Mouse (Mus musculus): ENCODE measurements around the gene Vmn2r71. TPM values are rescaled to one million over a fixed set of nuclear protein-coding genes. Genes with fewer than 3 reads are reported as not detected.

Gene Vmn2r71
- polyA plus RNA-seq (2014; fragmentation: Illumina TruSeq; extraction: RNeasy Lipid Tissue Mini Kit (QIAGEN cat#74804); ENCODE audit: insufficient read depth, low read depth, low replicate concordance): not detected

GRCm38 (mm10) chr7:85562787-85563186 is at the start of gene Vmn2r71:
Gene Vmn2r71, plus strand, starts transcription at chr7:85563087.

DNA sequence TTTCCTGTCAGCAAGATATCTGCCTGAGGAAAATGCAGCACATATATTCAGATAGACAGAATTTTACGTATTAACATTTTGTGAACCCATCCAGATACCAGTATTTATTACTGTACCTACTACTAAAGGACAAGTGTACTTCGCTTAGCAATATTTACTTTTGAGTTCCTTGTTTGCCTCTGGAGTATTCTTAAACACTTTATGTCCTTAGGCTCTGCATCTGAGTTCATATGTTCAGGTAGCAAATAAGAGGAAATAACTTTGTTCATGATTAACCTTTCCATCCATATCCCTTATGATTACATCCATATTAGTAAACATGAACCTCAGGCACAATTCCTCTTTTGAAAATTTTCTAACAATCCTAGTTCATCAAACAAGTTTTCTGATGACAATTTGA is 6.2 kb downstream of the Vmn2r71 start, which contains the start of gene Vmn2r70:
Gene Vmn2r70 (minus strand): TSS at position 101 of the 400 bp plus-strand sequence.

Other genes starting within 250 kb of the Vmn2r71 start
- not detected for gene Vmn2r69, start 147.2 kb upstream of the Vmn2r71 start, polyA plus RNA-seq (2014; fragmentation: Illumina TruSeq; extraction: RNeasy Lipid Tissue Mini Kit (QIAGEN cat#74804); ENCODE audit: insufficient read depth, low read depth, low replicate concordance)
- gene Vmn2r70, start 6.1 kb downstream of the Vmn2r71 start, polyA plus RNA-seq (2014; fragmentation: Illumina TruSeq; extraction: RNeasy Lipid Tissue Mini Kit (QIAGEN cat#74804); ENCODE audit: insufficient read depth, low read depth, low replicate concordance): not detected
- gene Vmn2r72, start 192.0 kb downstream of the Vmn2r71 start, polyA plus RNA-seq (2014; fragmentation: Illumina TruSeq; extraction: RNeasy Lipid Tissue Mini Kit (QIAGEN cat#74804); ENCODE audit: insufficient read depth, low read depth, low replicate concordance): not detected